Comparison of ENCODE assay signal across 9 mouse cellular contexts in the genomic region with DNA sequence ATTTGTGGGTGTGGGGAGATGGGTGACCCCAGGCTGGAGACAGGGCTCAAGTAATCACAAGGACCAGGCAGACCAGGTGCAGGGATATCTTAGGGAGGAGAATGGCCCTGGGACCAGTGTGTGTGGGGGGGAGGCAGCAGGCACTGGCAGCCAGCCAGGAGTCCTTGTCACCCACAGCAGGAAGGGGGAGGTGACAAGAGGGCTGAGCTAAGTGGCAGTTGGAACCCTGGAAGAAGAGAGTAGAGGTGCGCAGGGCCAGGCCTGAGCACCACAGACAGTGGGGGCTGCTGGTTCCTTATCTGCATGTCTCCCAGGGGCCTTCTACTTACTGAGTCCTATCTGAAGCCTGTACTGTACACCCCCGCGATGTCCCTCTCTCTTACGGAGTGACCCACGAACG. TPM values are rescaled to one million over a fixed set of nuclear protein-coding genes. Genes with fewer than 3 reads are reported as not detected.
DNase-seq lines count a peak whose midpoint lies in the region; ATAC-seq and TF ChIP-seq lines count a peak whose summit lies in the region.
"Had no signal": no experiment of that assay in that cellular context is flagged by ENCODE, and none has a peak within 500 bp of the region (broad histone marks: within the 10 kb centered on the region; RNA-seq: fewer than 3 reads in every experiment).

No protein-coding gene starts in this region.

- H3K4me1 ChIP-seq in lung, postnatal 0 days (ENCODE audit: insufficient read depth, low read depth, low read length): peaks cover 8% of the 10 kb centered on the region; the same call in 1 of the 2 replicates

- H3K9me3 ChIP-seq in lung, postnatal 0 days (ENCODE audit: low read length): no peaks in the 10 kb centered on the region

- no peak overlapping the region for H3K4me3 ChIP-seq in lung, postnatal 0 days (ENCODE audit: low read depth, low read length)

- no peak overlapping the region for H3K4me2 ChIP-seq in lung, postnatal 0 days (replicated peaks; ENCODE audit: low read depth, low read length)

- WGBS in lung, postnatal 0 days: 48% methylated on average over 6 of the region's 6 CpGs

- TF ChIP-seq EP300 in lung, postnatal 0 days (IDR thresholded peaks at IDR 0.05): no peak

- intact Hi-C loops in heart, postnatal 10 days (cut with DNase I): no loop called here

- TF ChIP-seq CTCF in lung, postnatal 0 days (IDR thresholded peaks at IDR 0.05): no peak

- peak overlapping the region; percentile 43 for H3K27ac ChIP-seq in lung, postnatal 0 days (ENCODE audit: low read length)
- H3K27ac ChIP-seq: macrophage had no signal

- H3K27me3 ChIP-seq in lung, postnatal 0 days (replicated peaks; ENCODE audit: insufficient read depth, low read length): no peaks in the 10 kb centered on the region

- H3K36me3 ChIP-seq in lung, postnatal 0 days (ENCODE audit: insufficient read depth, low read length): no peaks in the 10 kb centered on the region

- peak; percentile 59 to 65 for DNase-seq in heart, adult 18-20 months
- DNase-seq in heart, adult 8-10 months (ENCODE audit: low spot score): no peak
- DNase-seq in brain, adult 2 months (ENCODE audit: low read depth, low spot score): peak; percentile 40
- peak; percentile 76 to 79 for DNase-seq in heart, postnatal 10 days
- peak; percentile 75 for DNase-seq in lung, postnatal 0 days (ENCODE audit: low spot score)
- DNase-seq in thymus, postnatal 10 days (ENCODE audit: low spot score in 2 of 2): peak; percentile 81 to 82
- no peak for DNase-seq in layer of hippocampus, adult 8-10 months (ENCODE audit: low spot score in 2 of 2)
- no peak for DNase-seq in urinary bladder, postnatal 25 days (ENCODE audit: low spot score)

- peak; percentile 70 for ATAC-seq in lung, postnatal 0 days

- no peak overlapping the region for H3K9ac ChIP-seq in lung, postnatal 0 days (replicated peaks; ENCODE audit: low read depth)

RNA-seq across cellular contexts. Expression of a gene that starts 7.0 kb away (rescaled TPM):
- 1 to 10 TPM; 8.1 to 9.1 TPM for total RNA-seq in heart, adult 18-20 months (2021)
- 1 to 10 TPM; 8.2 to 9.6 (median 8.9) TPM for total RNA-seq in heart, adult 8-10 months (2022)
- 10 to 100 TPM; 14.5 to 17.8 TPM for total RNA-seq in heart, postnatal 10 days (2021)
- polyA plus RNA-seq in lung, postnatal 0 days (2015; fragmentation: Nextera tagmentation; extraction: Ambion mirVana): 8.0 and 8.6 TPM in 2 replicates
- 10 to 100 TPM in 2 of 4 experiments, 1 to 10 TPM in 2; 8.7 to 11.7 (median 9.6) TPM for total RNA-seq in layer of hippocampus, adult 8-10 months (2022)

RNA-seq across cellular contexts. Expression of a gene that starts 7.1 kb away (rescaled TPM):
- under 1 TPM; 0.84 to 0.90 TPM for total RNA-seq in heart, adult 18-20 months (2021)
- total RNA-seq in heart, adult 8-10 months (2022): 1 to 10 TPM in 3 of 4 experiments, not detected in 1; 1.2 to 1.6 (median 1.4) TPM
- under 1 TPM in 1 of 2 experiments, not detected in 1; 0.31 TPM for total RNA-seq in heart, postnatal 10 days (2021)
- 0.12 TPM in 1 of 2 replicates, not detected in the other for polyA plus RNA-seq in lung, postnatal 0 days (2015; fragmentation: Nextera tagmentation; extraction: Ambion mirVana)
- 1 to 10 TPM in 2 of 4 experiments, under 1 TPM in 1, not detected in 1; 0.37 to 1.5 (median 1.3) TPM for total RNA-seq in layer of hippocampus, adult 8-10 months (2022)
- polyA plus RNA-seq: macrophage had no signal

RNA-seq across cellular contexts. Expression of a gene that starts 9.7 kb away (rescaled TPM):
- total RNA-seq in heart, adult 18-20 months (2021): 1,000 to 10,000 TPM; 1,636 to 2,096 TPM
- total RNA-seq in heart, adult 8-10 months (2022): 1,000 to 10,000 TPM; 2,176 to 4,520 (median 3,450) TPM
- 100 to 1,000 TPM; 469 to 500 TPM for total RNA-seq in heart, postnatal 10 days (2021)
- 5.8 and 6.4 TPM in 2 replicates for polyA plus RNA-seq in lung, postnatal 0 days (2015; fragmentation: Nextera tagmentation; extraction: Ambion mirVana)
- 10 to 100 TPM in 2 of 4 experiments, 1 to 10 TPM in 2; 1.2 to 15.3 (median 8.3) TPM for total RNA-seq in layer of hippocampus, adult 8-10 months (2022)

RNA-seq across cellular contexts. Expression of a gene that starts 19.0 kb away (rescaled TPM):
- total RNA-seq in heart, adult 18-20 months (2021): 1 to 10 TPM; 5.6 to 5.9 TPM
- total RNA-seq in heart, adult 8-10 months (2022): 1 to 10 TPM; 5.4 to 9.1 (median 8.0) TPM
- 10 to 100 TPM; 12.7 to 19.3 TPM for total RNA-seq in heart, postnatal 10 days (2021)
- 21.2 and 23.6 TPM in 2 replicates for polyA plus RNA-seq in lung, postnatal 0 days (2015; fragmentation: Nextera tagmentation; extraction: Ambion mirVana)
- 1 to 10 TPM; 2.1 to 3.5 (median 2.9) TPM for total RNA-seq in layer of hippocampus, adult 8-10 months (2022)
- polyA plus RNA-seq: macrophage had no signal

RNA-seq across cellular contexts. Expression of a gene that starts 35.1 kb away (rescaled TPM):
- total RNA-seq in heart, adult 18-20 months (2021): 10 to 100 TPM; 15.8 to 20.6 TPM
- total RNA-seq in heart, adult 8-10 months (2022): 10 to 100 TPM; 17.2 to 28.8 (median 23.7) TPM
- 10 to 100 TPM; 23.9 to 24.5 TPM for total RNA-seq in heart, postnatal 10 days (2021)
- 69.9 and 73.1 TPM in 2 replicates for polyA plus RNA-seq in lung, postnatal 0 days (2015; fragmentation: Nextera tagmentation; extraction: Ambion mirVana)
- 10 to 100 TPM; 35.5 to 41.0 (median 36.5) TPM for total RNA-seq in layer of hippocampus, adult 8-10 months (2022)

Comparison
In these comparisons a context has a peak if more than half of its experiments do, and no peak if none do; other contexts are left out.
1. DNase-seq: peak in heart, adult 18-20 months (2 of 2), brain, adult 2 months (single experiment), heart, postnatal 10 days (2 of 2), lung, postnatal 0 days (single experiment) and thymus, postnatal 10 days (2 of 2); none in heart, adult 8-10 months (single experiment), layer of hippocampus, adult 8-10 months (0 of 2) and urinary bladder, postnatal 25 days (single experiment).
2. RNA of a gene that starts 9.7 kb away (total RNA-seq): 2,176 to 4,520 TPM in heart, adult 8-10 months, 1,636 to 2,096 TPM in heart, adult 18-20 months and 469 to 500 TPM in heart, postnatal 10 days; 1.2 to 15.3 TPM in layer of hippocampus, adult 8-10 months; every median in the first group is over 10 times any median in the second.